Mouse (Mus musculus): ENCODE measurements around the gene Ostf1.

- TF ChIP-seq POLR2A (IDR thresholded peaks at IDR 0.05; ENCODE audit: insufficient read length, low read depth) = no peak
- TF ChIP-seq E2F4 (IDR thresholded peaks at IDR 0.05; ENCODE audit: insufficient read depth) = no peak
- TF ChIP-seq POLR2AphosphoS2 (IDR thresholded peaks at IDR 0.05; ENCODE audit: insufficient read length, low read depth) = no peak
- no peak for TF ChIP-seq CEBPB (IDR thresholded peaks at IDR 0.05; ENCODE audit: insufficient read depth, poor library complexity, severe bottlenecking)
- TF ChIP-seq USF1 (IDR thresholded peaks at IDR 0.05; ENCODE audit: low read depth) = no peak
- TF ChIP-seq MYOG (IDR thresholded peaks at IDR 0.05; ENCODE audit: control insufficient read depth in 1 of 3, insufficient read depth in 1 of 3, insufficient read length in 2 of 3, low read depth in 2 of 3) = no peak
- no peak for TF ChIP-seq SRF (IDR thresholded peaks at IDR 0.05; ENCODE audit: control insufficient read depth, insufficient read length, low read depth)
- no peak for TF ChIP-seq MAX (IDR thresholded peaks at IDR 0.05; ENCODE audit: low read depth)
- TF ChIP-seq TCF12 (IDR thresholded peaks at IDR 0.05; ENCODE audit: insufficient read depth, poor library complexity, severe bottlenecking) = no peak
- TF ChIP-seq REST (IDR thresholded peaks at IDR 0.05; ENCODE audit: insufficient read depth, insufficient read length) = no peak
Measured at GRCm38 (mm10) chr19:18646853-18647420, 15.3 kb upstream of the Ostf1 start.
